ENCODE assay signal across 9 mouse cellular contexts in the genomic region with DNA sequence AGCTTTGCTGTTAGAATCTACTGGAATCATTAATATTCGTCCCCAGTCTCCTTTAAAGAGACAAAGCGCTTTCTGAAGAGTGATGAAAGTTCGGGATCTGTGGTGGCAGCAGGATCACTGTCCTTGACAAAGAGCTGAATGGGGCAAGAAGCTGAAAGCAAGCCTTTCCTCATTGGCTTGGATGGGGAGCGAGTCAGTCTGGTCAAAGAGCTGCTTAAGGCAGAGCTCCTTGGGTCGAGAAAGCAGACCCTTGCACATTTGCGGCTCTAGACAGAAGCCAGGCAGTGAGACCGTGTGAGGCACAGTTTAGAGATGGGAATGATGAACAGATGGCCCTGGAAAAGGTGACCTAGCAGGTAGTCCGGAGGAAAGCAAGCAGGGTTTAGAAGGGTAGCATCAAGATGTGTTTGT. TPM values are rescaled to one million over a fixed set of nuclear protein-coding genes. Genes with fewer than 3 reads are reported as not detected.
DNase-seq lines count a peak whose midpoint lies in the region; ATAC-seq and TF ChIP-seq lines count a peak whose summit lies in the region.
"Had no signal": no experiment of that assay in that cellular context is flagged by ENCODE, and none has a peak within 500 bp of the region (broad histone marks: within the 10 kb centered on the region; RNA-seq: fewer than 3 reads in every experiment).

No protein-coding gene starts in this region.

- no peak for DNase-seq in layer of hippocampus, adult 2 months (ENCODE audit: low spot score in 2 of 2)
- DNase-seq in layer of hippocampus, adult 11-12 months (ENCODE audit: low spot score), result no peak
- DNase-seq in cerebellum, adult 2 months, result peak; percentile 80 to 90
- DNase-seq in urinary bladder, postnatal 10 days (ENCODE audit: low spot score), result no peak
- no peak for DNase-seq in testis, postnatal 14 days (ENCODE audit: low spot score)

- no peak for TF ChIP-seq CTCF in layer of hippocampus, adult 2 months (conservative IDR thresholded peaks at IDR 0.05)
- no peak for TF ChIP-seq CTCF in cerebellum, adult 2 months (IDR thresholded peaks at IDR 0.05; ENCODE audit: borderline replicate concordance, insufficient read depth, low read depth, low read length)

- peak; percentile 15; the same call in 1 of the 2 replicates for ATAC-seq in forebrain, embryonic 16.5 days
- peak; percentile 35 for ATAC-seq in midbrain, embryonic 15.5 days (replicated peaks)
- ATAC-seq in granulocyte monocyte progenitor cell, adult 5-6 weeks (replicated peaks; ENCODE audit: poor library complexity, severe bottlenecking), result no peak

- TF ChIP-seq POLR2A in cerebellum, adult 2 months (IDR thresholded peaks at IDR 0.05; ENCODE audit: borderline replicate concordance, insufficient read depth, low read length), result peak; percentile 25; the same call in 1 of the 2 replicates

- H3K4me3 ChIP-seq in layer of hippocampus, adult 2 months, result peak overlapping the region; percentile 65
- peak overlapping the region; percentile 97 for H3K4me3 ChIP-seq in cerebellum, adult 2 months (replicated peaks; ENCODE audit: insufficient read depth, low read depth, low read length)
- H3K4me3 ChIP-seq in forebrain, embryonic 16.5 days (replicated peaks; ENCODE audit: low read length), result peak overlapping the region; percentile 65
- H3K4me3 ChIP-seq in midbrain, embryonic 15.5 days, result peak overlapping the region; percentile 61
- H3K4me3 ChIP-seq: liver, embryonic 15.5 days had no signal

- peak overlapping the region; percentile 53; the same call in 1 of the 2 replicates for H3K27ac ChIP-seq in layer of hippocampus, adult 2 months
- H3K27ac ChIP-seq in cerebellum, adult 2 months (ENCODE audit: insufficient read depth, low read length), result peak overlapping the region; percentile 94
- H3K27ac ChIP-seq in forebrain, embryonic 16.5 days (ENCODE audit: low read length), result no peak overlapping the region
- peak overlapping the region; percentile 77 for H3K27ac ChIP-seq in midbrain, embryonic 15.5 days
- H3K27ac ChIP-seq: liver, embryonic 15.5 days had no signal

- no peaks in the 10 kb centered on the region for H3K36me3 ChIP-seq in forebrain, embryonic 16.5 days (ENCODE audit: control insufficient read depth, insufficient read depth)
- H3K36me3 ChIP-seq in midbrain, embryonic 15.5 days (replicated peaks), result no peaks in the 10 kb centered on the region
- H3K36me3 ChIP-seq: liver, embryonic 15.5 days had no signal

- H3K27me3 ChIP-seq in cerebellum, adult 2 months (ENCODE audit: control insufficient read depth, insufficient read depth, low read length), result no peaks in the 10 kb centered on the region
- H3K27me3 ChIP-seq in forebrain, embryonic 16.5 days (replicated peaks; ENCODE audit: control insufficient read depth, insufficient read depth, low read length), result no peaks in the 10 kb centered on the region
- H3K27me3 ChIP-seq in midbrain, embryonic 15.5 days (replicated peaks), result no peaks in the 10 kb centered on the region

- peaks cover 5% of the 10 kb centered on the region; the same call in 1 of the 2 replicates for H3K4me1 ChIP-seq in cerebellum, adult 2 months (ENCODE audit: control insufficient read depth, insufficient read depth, low read length)
- peaks cover 16% of the 10 kb centered on the region; the same call in 1 of the 2 replicates for H3K4me1 ChIP-seq in forebrain, embryonic 16.5 days (replicated peaks; ENCODE audit: control insufficient read depth, insufficient read depth, low read length)
- peaks cover 20% of the 10 kb centered on the region for H3K4me1 ChIP-seq in midbrain, embryonic 15.5 days
- H3K4me1 ChIP-seq: liver, embryonic 15.5 days had no signal

- H3K9ac ChIP-seq in forebrain, embryonic 16.5 days (replicated peaks; ENCODE audit: low read depth, low read length), result peak overlapping the region; percentile 72
- peak overlapping the region; percentile 81 for H3K9ac ChIP-seq in midbrain, embryonic 15.5 days
- H3K9ac ChIP-seq: liver, embryonic 15.5 days had no signal

- peak overlapping the region; percentile 74 for H3K4me2 ChIP-seq in forebrain, embryonic 16.5 days (ENCODE audit: low read length)
- peak overlapping the region; percentile 61 for H3K4me2 ChIP-seq in midbrain, embryonic 15.5 days

- 3% methylated on average over 8 of the region's 8 CpGs for WGBS in cerebellum, adult 2 months
- 6% methylated on average over 8 of the region's 8 CpGs for WGBS in forebrain, embryonic 16.5 days
- WGBS in midbrain, embryonic 15.5 days, result 8% methylated on average over 8 of the region's 8 CpGs

- no peaks in the 10 kb centered on the region for H3K9me3 ChIP-seq in forebrain, embryonic 16.5 days (ENCODE audit: control insufficient read depth, low read length)
- no peaks in the 10 kb centered on the region for H3K9me3 ChIP-seq in midbrain, embryonic 15.5 days
- H3K9me3 ChIP-seq: liver, embryonic 15.5 days had no signal

RNA-seq across cellular contexts. Expression of a gene that starts 0.9 kb away (rescaled TPM):
- 10 to 100 TPM; 19.3 to 21.5 TPM for total RNA-seq in layer of hippocampus, adult 2 months (2021)
- 13.2 and 16.9 TPM in 2 replicates for polyA plus RNA-seq in cerebellum, adult 2 months (2012; rRNA removed)
- 34.9 and 52.5 TPM in 2 replicates for polyA plus RNA-seq in forebrain, embryonic 16.5 days (2015; fragmentation: Nextera tagmentation; extraction: Ambion mirVana)
- 88.5 and 98.9 TPM in 2 replicates for polyA plus RNA-seq in midbrain, embryonic 15.5 days (2015; fragmentation: Nextera tagmentation; extraction: Ambion mirVana)
- total RNA-seq in granulocyte monocyte progenitor cell, adult 5-6 weeks (2014; fragmentation: Nextera tagmentation), result not detected in 2 replicates
- not detected in 2 replicates for total RNA-seq in granulocyte monocyte progenitor cell, adult 5-6 weeks (2017)

Comparison
In these comparisons a context has a peak if more than half of its experiments do, and no peak if none do; other contexts are left out.
1. DNase-seq: peak in cerebellum, adult 2 months (2 of 2); none in layer of hippocampus, adult 2 months (0 of 2), layer of hippocampus, adult 11-12 months (single experiment), urinary bladder, postnatal 10 days (single experiment) and testis, postnatal 14 days (single experiment).
2. Peak in every context shown above with its lines, with median percentiles within 50 percentile points of each other: H3K4me3 ChIP-seq.